Mouse (Mus musculus): ENCODE data around the gene Olfml2b.
A peak's percentile ranks its signal among the peaks of the same experiment; 100 is the strongest.

Olfml2b gene

DNA sequence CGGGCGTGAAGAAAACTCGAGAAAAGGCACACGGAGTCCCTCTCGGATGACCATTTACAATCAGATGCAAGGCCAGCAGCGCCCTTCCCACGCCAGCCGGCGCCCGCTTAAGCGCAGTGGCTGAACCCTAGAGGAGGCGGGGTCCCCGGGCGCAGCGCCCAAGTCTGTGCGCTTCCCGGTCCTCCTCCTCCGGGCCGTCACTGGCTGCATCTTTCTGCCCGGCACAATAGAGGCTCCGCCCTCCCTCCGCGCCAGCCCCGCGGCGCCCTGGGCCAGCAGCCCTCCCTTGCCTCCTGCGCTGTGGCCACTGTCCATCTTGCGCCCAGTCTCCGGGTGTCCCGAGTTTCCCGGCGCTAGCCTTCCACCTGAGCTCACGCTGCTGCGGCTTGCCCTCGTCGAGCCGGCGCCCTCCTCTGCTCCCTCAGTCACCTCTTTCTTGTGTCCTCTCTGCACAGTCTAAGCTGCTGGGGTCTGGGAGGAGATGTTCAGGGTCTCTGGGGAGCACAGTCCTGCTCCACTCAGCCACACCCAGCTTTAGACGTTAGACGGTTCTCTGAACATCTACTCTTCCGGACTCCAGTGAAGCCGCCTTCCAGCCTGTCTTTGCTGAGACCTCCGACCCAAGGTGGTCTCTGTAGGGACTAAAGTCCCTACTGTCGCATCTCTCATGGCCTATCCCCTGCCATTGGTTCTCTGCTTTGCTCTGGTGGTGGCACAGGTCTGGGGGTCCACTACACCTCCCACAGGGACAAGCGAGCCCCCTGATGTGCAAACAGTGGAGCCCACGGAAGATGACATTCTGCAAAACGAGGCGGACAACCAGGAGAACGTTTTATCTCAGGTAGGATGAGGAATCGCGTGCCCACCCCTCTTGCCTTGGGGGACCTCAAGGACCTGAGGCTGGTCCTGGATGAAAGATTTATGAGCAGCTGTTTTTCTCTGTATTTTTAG lies at the start of gene Olfml2b:
TSS of gene Olfml2b (plus strand) at position 278 of the 951 bp plus-strand sequence.
- peak; percentile 49 for DNase-seq

DNA sequence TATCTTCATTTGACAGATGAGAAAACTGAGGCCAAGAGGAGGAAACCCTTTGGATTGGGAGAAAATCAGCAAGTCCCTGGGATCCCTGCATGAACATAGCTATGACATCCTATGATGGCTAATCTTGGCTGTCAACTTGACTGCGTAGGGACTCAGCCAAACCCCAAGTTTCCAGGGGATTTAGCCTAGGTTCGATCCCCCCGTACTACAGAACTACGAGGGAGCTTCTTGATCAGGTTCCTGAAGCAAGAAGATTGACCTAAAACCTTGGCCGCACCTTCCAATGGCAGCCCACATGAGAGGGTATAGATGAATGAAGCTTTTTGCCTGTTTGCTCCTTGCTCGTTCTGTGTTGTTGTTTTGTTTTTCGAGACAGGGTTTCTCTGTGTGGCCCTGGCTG lies 49.8 kb upstream of the Olfml2b start:
- no peak for DNase-seq

DNA sequence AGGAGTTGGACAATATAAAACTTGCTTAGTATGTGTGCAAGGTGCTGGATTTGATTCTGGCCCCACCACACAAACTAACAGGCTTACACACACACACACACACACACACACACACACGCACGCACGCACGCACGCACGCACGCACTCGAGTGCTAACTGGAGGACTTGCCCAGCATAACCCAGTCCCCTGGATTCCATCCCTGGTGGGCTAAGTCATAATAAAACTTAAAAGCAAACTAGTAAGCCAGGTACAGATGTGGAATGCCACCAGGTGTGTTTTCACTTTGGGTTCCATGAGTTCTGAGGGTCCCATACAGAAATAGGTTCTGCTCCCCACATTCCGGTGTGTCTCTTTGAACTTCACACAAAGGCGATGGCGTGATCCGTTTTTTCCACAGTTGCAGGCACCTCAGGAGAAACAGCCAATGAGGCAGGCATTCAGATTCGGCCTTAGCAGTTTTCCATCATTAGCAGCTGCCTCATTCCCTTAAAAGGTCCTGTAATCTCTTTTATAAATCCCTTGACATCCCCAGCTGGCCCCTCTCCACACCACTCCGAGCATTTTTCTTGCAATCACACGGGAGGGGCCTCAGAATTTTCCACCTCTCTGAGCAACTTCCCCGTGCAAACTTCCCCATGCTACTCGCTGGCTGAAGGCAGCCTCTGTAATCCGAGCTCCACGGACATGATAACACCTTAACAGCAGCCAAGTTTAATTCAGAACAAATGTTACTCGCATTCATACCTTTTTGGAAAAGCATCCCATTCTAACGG lies 38.9 kb upstream of the Olfml2b start:
- no peak for DNase-seq

DNA sequence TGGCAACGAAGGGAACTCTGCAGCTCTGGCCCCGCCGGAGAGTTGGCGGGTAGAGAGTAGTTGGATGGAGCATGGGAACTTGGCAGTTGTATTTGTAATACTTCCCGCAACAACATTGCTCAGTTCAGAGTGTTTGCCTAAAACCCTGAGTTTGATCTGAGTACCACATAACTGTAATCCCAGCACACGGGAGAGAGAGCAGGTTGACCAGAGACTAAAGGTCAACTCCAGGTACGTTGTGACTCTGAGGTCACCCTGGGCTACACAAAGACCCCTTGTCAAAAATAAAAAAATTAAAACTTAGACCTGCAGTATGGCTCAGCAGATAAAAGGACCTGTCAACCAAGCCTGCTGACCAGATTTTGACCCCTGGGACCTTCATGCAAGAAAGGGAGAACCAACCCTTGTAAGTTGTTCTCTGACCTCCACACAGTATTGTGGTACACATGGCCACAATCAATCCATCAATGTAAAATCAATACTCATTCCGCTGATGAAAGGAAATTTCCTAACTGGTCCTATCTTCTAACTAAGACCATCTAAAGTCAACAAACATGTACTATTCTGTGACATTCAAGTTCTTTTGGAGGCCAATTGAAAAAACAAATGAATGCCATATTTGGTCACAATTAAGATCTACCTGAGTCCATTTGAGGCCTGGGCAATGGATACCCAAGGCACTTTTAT lies 37.0 kb upstream of the Olfml2b start:
- no peak for DNase-seq

DNA sequence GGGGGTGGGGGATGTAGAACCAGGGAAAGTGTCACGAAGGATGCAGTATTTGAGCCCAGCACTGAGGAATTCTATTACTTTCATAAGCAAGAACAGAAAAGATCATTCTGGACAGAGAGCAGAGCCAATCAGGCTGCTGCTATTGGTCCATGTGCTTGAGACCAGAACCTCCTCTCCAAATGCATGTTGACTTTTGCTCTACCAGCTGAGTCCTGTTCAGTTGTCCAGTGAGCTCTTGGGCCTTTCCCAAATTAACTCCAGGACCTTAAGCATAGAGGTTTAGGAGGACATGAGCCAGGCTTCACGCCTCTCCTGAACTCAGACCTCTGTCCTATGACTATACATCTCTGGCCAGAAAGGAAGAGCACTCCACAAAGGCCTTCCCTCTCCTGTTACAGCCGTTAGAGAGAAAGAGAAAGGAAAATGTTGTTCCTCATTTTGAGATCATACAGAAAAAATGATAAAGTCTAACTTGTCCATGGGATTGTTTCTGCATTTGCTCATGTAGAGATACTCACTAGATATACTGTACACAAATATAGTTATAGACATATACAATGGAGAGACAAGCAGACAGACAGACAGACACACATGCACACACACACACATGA lies 35.8 kb upstream of the Olfml2b start:
- no peak for DNase-seq

DNA sequence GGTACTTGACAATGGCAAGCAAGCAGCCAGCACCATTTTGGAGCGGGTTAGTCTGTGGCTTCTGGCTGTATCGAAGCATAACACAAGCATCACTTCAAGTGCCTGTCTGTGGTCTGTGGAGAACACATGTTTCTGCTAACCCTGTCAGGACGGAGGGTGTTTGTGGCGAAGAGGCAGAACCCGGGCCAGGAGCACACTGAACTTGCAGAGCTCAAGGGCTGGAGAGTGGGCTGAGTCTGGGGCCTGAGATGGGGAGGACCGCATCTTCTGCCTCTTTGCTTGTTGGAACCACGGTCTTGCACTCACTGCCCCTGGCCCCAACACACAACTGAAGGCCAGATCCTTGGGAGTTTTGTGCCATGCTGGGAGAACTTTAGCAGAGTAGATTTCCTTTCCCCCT lies 34.5 kb upstream of the Olfml2b start:
- no peak for DNase-seq

DNA sequence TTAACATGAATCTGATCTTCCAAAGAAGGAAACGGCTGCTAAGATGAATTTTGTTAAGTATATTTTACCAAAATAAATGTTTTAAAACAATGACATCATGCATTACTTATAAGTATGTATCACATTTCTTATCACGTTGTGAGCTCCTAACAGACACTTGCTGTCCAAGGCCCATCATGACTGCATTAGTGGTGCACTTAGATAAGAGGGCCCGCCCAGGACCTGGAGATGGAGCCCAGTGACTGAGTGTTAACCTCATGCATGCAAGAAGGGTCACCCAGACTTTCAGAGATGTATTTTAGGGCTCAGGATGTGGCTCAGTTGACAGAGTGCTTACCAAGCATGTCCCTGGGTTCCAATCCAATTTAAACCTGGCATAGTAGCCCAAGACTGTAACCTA lies 34.0 kb upstream of the Olfml2b start:
- no peak for DNase-seq

DNA sequence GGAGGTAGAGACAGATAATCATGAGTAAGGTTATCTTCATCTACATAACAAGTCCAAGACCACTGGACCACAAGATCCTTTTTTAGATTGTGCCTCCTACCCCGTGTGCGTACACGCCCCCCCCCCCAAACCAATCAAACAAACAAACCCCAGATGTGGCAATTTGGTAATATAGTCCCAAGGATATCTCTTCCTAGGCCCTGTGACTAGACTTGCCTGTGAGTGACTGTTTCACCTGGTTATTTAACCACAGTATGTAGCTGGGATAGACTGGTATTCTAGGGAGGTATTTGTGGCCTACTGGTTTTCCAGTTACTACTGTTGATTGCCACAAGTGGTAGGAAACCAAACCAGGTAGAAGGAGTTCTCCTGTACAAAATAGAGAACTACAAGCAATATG lies 33.6 kb upstream of the Olfml2b start:
- no peak for DNase-seq

DNA sequence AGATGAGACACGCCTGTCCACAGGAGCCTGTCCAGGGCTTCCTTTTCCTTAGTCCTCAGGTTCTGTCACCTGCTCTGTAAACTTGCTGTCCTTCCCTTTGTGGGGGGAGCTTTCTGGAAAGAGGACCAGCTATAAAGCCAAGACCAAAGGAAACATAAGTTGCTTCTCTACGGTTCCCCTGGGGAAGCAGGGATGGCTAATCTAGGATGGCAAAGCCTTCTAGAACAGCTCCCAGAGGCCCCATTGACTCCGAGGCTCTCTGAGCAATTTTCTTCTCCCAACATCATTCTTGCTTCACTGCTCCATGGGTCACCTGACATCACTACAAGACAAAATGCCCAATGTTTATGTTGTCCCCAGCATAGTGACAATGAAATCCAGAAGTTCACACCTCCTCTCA lies 32.7 kb upstream of the Olfml2b start:
- no peak for DNase-seq

DNA sequence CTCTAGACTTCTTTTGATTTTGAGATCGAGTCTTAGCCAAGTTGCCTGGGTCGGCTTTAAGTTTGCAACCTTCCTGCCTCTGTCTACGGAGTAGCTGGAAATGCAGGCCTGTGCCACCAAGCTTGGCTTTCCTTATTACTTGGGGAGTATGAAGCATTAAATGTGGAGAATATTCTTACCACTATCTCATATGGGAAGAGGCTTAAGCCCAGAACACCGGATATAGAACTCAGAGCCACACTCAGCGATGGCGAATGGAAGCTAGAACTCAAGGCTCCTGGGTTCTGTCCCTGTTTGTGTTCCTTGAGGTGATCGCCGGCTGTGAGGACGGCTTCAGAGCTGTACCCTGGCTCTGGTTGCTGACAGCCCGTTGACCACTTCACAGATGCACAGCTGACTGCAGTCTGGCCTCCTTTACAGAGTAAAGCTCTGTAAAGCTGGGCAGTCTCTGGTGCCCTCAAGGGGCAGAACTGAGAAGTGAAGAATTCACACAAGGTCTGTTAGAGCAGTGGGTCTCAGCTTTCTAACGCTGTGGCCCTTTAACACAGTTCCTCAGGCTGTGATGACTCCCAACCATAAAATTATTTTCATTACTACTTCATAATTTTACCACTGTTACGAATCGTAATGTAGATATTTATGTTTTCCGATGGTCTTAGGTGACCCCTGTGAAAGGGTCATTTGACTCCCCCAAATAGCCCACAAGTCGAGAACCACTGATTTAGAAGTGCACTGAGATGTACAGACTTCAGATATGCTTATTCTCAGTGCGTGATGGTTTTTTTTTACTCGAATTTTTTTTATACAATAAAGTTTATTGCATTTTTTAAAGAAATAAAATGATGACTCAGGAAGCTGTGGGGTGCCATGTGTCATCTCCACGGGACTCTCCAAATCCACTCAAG lies 31.1 kb upstream of the Olfml2b start:
- peak; percentile 48 for DNase-seq

DNA sequence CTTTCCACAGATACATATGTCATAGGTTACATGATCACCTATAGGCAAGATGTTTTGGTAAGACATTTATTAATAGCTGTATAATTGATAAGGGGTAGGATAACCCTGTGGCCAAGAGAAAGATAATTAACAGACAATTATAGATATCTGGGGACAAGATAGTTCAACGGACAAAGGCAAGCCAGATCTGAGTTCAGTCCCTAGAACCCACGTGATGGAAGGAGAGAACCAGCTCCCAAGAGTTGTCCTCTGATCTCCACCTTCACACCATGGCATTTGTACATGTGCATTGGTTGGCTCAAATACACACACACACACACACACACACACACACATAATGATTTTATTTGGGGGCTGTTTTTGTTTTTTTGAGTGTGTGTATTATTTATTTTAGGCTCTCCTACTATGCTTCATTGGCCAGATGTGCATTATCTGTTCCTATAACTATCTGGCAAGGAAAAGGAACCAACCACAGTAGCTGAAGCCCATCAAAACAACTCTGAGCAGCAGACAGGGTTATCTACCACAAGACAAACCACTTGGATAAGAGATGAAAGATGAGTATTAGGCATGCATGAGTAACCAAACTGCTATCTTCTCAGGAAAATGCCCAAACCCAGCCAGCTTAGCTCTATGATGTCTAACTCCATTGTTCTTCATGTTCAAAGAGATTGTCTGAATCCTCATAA lies 24.5 kb upstream of the Olfml2b start:
- no peak for DNase-seq

DNA sequence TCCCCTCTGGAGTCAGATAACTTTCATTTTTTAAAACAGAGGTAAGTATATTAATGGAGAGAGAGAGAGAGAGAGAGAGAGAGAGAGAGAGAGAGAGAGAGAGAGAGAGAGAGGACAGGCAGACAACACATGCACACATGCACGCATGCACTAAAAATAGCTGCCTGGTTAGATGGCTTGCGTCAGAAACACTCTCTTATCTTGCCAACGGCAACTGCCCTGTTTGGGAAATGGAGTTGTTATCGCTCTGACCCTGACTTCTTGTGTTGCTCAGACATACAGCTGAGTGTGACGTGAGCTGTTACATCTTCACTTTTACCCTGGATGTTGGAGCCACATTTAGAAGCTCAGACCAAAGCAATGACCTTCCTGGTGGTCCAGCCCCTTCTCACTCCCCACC lies 21.4 kb upstream of the Olfml2b start:
- no peak for DNase-seq

DNA sequence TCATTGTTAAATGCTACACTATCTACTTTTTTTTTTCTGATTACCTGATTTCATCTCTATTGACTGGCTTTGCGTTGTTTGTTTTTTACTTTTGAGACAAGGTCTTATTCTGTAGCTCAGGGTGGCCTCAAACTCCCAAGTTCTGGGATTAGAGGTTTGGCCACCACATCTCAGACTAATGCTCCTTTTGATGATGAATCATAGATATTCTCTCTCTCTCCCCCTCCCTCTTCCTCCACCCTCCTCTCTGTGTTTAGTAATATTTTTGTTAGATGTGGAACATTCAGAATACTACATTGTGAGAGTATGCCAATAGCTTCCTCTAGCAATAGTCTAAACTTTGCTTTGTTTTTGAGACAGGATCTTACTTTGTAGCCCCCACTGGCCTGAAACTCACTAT lies 20.9 kb upstream of the Olfml2b start:
- no peak for DNase-seq

DNA sequence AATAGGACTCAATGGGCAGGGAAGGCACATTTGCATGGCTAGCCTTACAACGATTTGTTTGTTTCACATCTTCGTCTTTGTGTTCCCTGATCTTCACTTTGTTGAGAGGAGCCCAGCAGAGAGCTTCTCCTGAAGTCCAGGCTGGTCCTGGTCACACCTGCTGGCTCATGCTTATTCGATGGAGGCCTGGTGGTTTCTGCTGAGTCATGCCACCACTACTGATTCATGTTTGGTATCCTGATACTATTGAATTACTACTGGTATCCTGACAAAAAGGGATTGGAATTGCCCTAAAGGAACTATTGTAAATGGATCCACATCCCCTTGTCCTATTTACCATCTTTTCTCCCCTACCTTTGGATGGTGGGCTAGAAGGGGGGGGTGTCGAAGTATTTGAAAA lies 13.8 kb upstream of the Olfml2b start:
- no peak for DNase-seq

DNA sequence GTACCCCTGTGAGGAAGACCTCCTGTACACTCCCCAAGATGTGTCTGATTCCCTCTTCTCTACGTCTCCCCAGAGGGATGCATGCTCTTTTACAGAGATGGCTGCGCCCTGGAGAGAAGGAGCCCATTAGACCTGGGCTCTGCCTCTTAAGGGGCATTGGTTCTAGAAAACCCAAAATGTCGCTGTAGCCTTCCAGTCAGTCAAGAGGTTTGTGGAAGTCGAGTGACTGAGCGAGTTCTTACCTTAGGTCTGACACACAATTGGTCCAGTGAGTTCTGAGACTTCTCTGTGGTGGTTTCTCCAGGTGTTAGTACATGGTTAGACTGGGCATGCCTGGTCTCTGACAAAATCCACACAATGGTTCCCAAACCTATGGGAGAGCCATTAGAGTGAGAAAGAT lies 12.8 kb upstream of the Olfml2b start:
- no peak for DNase-seq

DNA sequence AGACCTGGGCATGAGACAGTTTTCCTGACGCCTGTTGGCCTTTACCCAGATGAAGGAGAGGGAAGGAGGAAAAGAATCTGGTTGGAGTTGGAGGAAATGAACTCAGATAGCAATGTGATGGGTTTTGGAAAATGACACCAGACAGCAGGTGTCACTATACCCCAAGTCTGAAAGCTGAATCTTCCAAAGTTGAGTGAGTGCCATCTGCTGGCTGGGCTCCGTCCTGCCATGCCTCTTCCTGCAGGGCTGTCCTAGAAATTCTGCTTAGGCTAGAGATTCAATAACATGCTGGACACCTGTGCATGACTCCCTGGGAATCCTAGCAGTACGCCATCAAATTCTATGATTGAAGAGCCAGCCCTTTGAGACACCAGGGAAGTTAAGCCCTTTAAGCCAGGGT lies 11.9 kb upstream of the Olfml2b start:
- DNase-seq = peak; percentile 58

DNA sequence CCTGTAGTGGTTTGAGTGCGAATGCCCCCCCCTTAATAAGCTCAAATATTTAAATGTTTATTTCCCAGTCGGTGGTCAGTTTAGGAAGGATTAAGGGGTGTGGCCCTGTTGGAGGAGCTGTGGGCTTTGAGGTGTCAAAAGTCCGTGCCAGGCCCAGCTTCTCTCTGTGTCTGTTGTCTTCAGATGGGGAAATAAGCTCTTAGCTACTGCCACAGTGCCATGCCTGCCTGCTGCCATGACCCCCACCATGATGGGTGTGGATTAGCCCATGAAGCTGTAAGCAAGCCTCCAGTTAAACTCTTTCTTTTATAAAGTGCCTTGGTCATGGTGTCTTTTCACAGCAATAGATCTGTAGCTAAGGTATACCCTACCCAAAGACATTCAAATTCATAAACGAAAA lies 11.5 kb upstream of the Olfml2b start:
- DNase-seq = no peak

DNA sequence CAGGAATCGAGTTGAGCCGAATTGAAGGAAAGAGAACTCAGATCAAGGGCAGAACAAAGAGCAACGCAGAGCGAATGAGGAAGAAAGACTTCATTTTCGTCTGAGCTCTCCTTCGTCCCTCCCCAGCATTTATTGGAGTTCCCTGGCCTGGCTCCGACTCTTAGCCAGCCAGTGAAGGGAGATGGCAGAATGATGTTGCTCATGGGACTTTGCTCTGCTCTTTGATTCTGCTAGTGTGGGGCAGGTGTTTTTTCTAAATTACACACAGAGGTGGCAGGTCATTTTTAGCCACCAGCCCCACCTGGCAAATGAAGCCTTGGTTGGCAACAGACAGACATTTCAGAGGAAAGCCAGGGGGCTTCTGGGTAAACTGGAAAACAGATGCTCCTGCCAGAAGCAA lies 5.4 kb upstream of the Olfml2b start:
- no peak for DNase-seq

DNA sequence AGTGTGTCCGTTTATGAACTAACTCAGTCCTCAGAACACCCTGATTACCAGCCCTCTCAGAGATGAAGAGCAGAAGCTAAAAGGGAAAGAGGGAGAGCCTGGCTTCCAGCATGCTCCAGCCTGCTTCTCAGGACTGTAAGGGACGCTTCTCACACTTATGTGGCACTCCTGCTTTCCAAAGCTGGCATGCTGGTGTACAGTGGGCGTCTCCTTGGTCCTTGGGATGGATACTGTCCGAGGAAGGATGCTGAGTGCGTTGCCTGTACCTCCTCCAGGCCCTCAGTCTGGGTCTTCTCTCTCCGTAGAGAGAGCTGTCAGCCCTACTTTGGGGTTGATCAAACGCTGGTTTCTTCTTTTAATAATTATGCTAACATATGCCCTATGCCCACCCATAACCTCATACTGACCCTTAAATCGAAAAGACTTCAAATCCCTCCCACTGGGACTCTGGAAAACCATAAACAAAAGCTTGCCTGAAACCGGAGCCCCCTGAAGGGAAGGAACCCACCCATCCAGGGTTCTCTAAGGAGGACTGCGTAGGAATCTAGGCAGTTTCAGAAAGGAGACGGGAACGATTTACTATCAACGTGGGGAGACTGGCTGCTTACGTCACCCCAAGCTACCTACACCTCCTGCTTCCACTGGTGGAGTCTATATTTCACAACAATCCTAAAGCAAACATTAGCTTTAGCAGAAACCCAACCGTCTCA lies 1.7 kb downstream of the Olfml2b start:
- no peak for DNase-seq

DNA sequence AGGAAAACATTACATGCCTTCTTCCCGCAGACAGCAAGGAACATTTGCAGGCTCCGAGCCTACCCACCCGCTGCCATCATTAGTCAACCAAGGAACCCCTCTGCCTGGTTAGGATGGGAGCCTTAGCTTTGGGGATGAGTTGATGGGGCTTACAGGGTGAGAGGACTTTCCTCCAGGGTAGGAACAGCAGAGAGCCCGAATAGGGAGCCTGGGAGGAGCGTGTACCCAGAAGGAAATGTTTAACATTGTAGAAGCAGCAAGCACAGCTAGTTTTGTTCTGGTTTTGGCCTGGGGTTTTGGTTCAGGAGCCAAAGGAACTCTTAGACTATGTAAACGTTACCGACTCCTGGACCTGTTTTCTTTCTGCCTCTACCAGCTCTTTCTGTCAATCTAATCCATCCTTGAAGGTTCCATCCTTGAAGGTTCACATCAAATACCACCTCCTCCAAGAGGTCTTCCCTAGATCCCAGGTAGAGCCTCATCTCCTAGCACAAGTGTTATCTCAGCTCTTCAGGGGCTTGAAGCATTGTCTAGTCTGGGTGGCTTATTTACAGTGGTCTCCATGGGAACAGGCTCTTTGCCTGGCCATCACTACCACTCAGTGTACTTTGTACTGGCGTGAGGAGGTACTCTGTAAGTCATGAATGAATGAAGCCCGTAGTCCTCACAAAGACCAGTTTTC lies 2.4 kb downstream of the Olfml2b start:
- DNase-seq = no peak
